Mouse (Mus musculus) right cerebral cortex, postnatal 14 days (tissue): ENCODE results near the gene Dusp28.

ENCODE experiments used
- DNase-seq: peaks from one replicate; pipeline ENCODE4 v3.0.0; 2022

The Dusp28 gene

DNA sequence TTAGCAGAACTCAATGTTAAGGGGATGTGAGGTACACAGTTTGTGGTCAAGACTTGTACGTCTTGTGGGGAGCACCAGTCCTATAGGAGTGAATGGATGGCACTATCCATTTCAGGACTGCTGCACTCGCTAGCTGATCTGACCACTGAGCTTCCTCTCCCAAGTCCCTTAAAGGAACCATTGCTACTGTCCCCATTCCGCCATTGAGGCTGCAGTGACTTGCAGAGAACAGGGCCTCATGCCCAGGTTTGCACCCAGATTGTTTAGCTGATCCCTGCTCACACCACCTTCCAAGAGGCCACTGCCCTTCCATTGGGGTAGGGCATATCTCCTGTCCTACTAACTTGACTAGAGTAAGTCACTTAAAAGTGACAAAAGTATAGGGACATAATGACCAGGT lies 1.9 kb downstream of the Dusp28 start:
- DNase-seq, result no peak

- no peak for DNase-seq
Measured at GRCm38 (mm10) chr1:92909068-92909467, 2.3 kb downstream of the Dusp28 start.

DNA sequence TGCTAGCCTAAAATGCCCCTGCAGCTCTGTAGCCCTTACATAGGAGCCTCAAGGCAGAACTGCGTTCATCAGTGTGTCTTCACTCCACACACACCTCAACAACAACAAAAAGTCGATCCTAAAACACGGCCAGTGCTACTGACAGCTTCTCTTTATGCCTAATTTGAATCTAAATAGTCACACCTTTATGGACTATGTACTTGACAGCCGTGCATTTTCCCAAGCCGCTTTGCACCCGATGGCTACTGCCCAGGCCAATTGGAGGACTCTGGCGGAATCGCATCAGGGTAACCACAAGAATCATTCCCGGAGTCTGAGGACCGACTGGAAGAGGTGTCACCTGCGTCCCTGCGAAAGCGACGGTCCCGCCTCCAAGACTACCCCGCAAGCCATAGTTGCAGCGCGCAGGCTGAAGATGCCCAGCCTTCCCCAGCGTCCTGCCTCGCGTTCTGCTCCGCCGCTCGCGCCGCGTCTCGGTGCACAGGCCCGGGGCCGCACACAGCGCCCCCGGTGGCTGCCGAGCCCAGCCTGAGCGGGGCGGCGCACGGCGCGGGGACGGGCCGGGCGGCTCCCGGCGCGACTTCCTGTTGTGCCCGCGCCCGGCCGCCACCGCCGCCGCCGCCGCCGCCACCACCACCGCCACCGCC lies 3.6 kb downstream of the Dusp28 start, which contains the start of gene Rnpepl1:
Rnpepl1 (plus strand) TSS at position 545 of the 647 bp plus-strand sequence.
- peak; percentile 75 for DNase-seq

DNA sequence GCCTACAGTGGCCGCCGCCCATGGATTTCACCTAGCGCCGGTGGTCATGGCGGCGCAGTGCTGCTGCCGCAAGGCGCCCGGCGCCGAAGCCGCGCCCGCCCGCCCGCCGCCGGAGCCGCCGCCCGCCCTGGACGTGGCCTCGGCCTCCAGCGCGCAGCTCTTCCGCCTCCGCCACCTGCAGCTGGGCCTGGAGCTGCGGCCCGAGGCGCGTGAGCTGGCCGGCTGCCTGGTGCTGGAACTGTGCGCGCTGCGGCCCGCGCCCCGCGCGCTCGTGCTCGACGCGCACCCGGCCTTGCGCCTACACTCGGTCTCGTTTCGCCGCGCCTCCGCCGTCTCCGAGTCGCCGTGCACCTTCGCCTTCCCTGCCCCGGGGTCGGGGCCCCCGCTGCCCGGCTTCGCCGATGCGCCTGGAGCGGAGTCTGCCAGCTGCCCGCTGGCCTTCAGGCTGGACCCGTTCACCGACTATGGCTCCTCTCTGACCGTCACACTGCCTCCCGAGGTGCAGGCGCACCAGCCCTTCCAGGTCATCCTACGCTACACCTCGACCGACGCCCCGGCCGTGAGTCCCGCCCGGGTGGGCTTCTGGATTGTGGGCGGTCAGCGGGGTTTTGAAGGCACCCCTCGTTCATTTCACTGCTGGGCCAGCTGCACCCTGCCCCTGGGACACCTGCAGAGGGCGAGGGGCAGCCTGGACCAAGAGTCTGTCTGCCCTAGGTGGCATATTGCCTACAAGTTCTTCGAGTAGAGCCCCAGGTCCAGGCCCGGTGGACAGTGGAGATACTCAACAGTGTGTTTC lies 4.3 kb downstream of the Dusp28 start:
- DNase-seq, result peak; percentile 77

GRCm38 (mm10) chr1:92911721-92912138 lies 4.9 kb downstream of the Dusp28 start:
- DNase-seq, result no peak

GRCm38 (mm10) chr1:92912286-92912685 lies 5.5 kb downstream of the Dusp28 start:
- DNase-seq, result no peak

DNA sequence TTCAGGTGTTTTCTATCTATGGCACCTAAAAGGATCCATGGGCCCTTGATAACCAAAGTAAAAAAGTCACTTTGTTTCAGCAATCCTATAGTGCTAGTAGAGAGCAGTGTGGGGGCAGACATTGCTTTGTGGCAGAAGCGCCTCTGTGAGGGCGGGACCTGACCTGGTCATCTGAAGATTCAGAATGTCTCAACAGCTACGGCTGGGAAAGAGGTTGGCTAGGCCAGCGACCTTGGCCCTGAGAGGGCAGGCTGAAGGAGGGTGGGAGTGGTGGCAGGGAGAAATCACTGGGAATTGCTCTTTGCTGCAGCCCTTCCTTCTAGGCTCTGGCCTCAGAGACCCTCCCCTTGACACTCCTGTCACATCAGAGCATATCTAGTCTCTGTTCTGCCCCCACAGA lies 7.5 kb downstream of the Dusp28 start:
- DNase-seq, result no peak

DNA sequence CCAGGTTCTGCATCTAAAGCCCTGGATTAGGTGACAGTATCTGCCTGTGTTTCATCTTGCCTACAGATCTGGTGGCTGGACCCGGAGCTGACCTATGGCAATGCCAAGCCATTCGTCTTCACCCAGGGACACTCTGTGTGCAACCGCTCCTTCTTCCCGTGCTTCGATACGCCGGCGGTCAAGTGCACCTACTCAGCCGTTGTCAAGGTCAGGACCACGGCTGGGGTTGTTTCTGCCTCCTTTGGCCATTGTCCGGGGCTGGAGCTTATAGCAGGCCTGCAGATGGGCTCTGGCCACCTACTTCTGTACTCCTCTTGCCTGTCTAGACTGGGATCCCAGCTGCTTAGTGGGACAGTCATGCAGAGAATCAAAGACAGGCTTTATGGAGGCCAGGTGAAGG lies 8.2 kb downstream of the Dusp28 start:
- DNase-seq, result no peak

GRCm38 (mm10) chr1:92916725-92917124 lies 9.9 kb downstream of the Dusp28 start:
- DNase-seq, result no peak

- DNase-seq, result no peak
Measured at GRCm38 (mm10) chr1:92919151-92919550, 12.4 kb downstream of the Dusp28 start.

DNA sequence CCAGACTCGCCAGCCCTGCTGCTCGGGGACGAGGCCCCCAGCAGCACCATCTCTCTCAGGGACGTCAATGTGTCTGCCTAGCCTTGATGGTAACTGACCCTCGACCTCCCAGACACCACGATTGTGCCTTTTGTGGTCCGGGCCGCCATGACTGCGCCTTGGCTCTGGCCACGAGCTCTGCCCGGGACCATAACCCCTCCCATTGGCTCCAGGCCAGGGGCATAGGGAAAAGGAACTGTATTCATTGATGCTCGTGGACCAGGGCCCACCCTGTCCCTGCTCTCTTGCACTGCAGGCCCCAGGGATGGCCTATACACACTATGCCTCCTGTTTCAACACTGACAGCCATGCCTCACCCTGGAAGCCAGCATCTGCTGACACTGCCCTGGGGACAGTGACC lies 13.0 kb downstream of the Dusp28 start:
- DNase-seq, result no peak

DNA sequence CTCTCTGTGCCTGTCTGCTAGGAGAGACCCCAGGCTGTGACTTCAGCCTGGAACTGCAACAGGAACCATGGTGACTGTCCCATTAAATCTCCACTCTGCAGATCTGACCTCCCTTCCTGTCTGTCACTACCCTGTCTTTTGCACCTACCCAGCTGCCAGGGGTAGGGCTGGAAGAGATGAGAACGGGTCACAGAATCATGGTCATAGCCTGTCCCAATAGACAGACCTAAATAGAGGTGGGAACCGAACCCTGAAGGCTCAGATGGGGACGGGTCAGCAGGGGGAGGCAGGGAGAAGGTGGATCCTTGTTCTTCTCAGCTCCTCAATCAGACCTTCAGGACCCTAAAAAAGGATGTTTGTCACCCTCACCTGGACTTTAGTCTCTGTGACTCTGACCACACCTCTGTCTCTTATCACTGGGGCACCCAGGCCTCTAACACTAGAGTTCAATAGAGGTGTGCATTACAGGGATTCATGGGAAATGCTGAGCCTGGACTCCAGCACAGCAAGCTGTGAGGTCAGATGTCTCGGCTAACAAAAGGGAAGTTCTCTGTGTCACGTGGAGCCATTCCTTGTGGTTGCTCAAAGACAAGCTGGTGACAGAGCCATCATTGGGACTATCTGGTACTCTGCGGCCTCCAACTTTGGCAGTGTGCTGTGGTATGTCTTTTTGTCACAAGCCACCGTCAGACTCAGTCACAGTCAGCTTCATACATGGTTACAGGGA lies 13.9 kb downstream of the Dusp28 start:
- peak; percentile 2 for DNase-seq

DNA sequence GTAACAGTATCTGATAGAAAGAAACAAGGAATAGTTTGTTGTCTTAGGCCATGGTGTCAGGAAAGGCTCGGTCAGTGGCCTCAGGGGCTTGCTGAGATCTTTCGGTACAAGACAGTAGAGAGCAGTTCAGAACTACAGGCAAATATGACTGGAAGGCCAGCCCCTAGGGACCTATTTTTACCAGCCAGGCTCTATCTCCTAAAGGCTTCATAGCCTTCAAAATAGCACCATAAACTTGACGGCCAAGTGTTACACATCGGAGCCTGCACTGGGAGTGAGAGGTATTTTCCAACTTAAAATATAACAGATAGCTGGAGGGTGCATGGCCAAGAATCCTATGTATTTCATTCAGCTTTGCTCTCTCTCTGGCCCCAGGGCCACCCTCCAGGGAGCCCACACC lies 14.7 kb downstream of the Dusp28 start:
- DNase-seq, result no peak

DNA sequence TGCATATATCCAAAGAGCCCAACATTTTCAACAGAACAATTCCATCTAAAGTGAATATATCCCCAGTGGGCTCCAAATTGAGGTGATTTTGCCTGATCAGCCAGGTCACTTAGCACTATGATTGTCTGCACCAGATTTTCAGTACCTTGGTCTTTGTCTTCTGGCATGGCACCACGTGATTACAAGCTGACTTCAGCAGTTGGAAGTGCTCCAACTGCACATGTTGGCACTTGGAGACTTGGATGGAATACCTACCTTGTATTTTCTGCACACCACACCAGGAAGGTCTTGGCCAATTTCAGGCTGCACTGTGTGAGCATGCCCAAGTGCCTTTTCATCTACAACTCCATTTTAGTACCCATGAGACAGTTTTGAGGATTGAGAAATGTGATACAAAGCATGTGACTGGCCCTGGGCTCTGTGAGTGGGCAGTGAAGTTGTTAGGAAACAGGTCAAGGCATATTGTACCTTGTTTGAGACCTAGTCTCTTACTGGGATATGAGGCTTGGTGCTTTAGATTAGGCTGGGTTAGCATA lies 23.5 kb downstream of the Dusp28 start:
- no peak for DNase-seq

DNA sequence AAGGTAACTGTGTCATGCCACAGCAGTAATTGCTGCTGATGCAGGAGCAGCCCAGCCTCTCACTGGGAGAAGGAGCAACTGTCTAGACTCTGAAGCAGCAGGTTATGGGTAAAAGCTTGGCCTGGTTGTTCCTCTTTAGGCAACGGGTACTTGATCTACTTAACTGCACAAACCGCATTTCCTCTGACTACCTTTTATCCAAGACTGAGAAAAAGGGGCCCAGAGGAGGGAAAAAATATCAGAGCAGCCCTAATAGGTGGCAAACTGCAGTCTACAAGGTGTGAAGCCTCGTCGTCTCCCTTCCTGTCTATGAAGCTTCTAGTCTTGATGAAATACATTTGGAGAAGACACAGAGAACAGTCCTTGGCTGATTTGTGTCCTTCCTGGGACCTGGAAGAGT lies 26.8 kb downstream of the Dusp28 start:
- no peak for DNase-seq

DNA sequence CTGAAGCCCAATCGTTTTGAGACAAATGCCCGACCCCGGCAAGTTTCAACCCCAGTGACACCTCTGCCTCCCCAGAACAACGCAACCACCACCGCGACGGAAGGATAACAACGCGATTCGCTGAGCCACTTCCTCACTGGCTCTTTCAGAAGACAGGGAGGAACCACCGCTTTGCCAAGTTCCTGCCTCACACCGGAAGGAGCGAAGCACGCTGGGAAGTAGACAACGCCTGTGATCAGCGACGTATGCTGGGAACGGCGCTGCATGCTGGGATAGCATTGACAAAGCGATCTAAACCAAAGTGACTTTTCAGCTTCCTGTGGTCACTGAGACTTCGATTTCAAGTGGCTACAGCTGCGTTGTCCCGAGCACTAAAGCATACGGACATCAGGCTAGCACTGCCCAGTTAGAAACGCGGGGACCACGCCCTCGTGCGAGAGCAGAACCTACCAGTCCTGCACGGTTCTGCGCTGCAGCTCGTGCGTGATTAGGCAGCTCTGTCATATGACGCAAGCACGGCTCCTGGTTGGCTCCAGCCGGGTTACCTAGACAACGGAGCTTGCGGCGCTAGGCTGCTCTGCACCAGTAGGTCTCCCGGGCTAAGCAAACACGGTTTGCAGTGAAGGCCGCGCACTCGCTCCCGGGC lies 27.5 kb downstream of the Dusp28 start, which contains the start of gene Capn10:
Capn10 (plus strand) TSS at position 195 of the 646 bp plus-strand sequence.
- peak; percentile 91 for DNase-seq

DNA sequence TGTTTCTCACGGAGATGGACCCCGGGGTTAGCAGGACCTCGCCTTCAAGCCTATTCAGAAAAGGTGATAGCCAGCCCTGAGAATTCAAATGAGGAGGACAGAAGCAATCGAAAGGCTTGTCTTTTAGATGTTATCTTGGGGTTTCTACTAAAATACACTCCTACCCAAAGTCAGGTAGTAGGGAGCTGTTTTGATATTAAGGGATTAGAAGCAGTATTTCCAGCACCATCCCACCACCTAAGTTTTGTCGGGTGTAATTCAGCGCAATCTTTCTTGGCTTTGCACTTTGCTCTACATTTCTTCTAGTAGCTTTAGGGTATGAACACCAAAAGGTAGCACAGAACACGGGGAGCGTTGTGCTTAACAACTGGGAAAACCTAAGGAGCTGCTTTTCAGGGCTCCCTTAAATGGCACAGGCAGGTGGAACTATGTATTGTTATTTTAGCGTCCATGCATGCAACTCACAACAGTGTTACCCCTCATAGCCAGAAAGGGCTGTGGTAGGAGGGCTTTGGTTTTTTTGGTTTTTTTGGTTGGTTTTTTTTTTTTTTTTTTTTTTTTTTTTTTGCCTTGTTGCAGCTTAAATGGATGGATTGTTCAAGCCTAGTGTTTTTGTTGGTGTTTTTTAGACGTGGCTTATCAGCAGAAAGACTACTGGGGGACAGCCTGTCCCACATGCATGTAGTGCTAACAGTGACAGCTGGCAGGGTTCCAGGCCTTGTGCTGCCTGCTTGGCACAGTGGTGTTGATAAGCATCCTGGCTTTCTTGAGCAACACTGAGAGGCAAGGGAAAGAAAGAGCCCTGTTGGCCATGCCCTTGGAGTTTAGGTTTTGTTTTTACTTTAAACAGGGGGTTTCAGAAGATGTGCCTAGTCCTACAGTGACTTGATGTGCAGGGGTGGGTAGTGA lies 28.5 kb downstream of the Dusp28 start:
- DNase-seq, result peak; percentile 63

DNA sequence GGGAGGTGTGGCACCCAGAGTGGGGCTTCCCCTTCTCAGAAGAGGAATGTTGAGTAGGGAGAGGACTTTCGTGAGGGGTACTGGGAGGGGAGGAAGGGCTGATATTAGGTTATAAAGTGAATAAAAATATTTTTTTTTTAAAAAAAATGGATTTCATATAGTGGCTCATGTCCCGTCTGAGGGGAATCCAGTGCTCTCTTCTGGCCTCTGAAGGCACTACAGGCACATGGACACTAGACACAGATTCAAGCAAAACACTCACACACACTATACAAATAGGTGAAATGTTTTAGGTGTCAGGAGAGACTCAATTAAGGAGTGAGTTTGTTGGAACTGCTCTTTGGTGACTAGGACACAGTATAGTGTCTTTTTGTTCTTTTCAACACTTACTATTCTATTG lies 29.2 kb downstream of the Dusp28 start:
- DNase-seq, result no peak

DNA sequence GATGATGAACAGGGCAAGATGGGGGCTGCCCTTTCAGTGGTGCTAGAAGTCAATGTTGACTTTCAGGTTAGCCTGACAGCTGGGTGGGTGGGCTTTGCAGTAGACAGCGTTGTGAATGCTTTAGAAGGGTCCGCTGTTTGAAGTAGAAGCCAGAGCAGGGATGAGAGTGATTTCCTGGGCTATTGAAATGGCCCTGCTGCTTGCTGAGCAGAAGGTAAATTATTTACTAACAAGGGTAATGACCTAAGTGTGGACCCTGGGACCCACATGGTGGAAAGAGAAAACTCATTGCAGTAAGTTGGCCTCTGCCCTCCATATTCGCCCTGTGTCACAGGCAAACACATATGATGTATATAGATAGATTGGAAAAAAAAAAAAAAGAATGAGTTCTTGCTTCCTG lies 29.7 kb downstream of the Dusp28 start:
- DNase-seq, result no peak

DNA sequence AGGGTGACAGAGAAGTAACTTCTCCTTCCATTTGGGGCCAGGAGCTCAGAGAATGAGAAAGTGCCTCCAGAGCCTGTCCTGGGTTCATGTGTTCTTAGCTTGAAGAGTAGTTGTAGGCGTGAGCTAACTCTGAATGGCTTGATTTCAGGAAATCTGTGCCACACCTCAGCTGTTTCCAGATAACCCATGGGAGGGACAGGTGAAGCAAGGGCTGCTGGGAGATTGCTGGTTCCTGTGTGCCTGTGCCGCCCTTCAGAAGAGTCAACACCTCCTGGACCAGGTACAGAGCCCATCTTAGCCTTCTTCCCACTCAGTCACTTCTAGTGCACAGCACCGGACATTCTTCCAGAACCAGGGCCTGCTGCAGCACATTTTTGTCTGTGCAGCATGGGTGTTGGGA lies 31.0 kb downstream of the Dusp28 start:
- DNase-seq, result no peak

GRCm38 (mm10) chr1:92939746-92940145 lies 33.0 kb downstream of the Dusp28 start:
- DNase-seq, result no peak
